Mouse (Mus musculus) intestine, embryonic 15.5 days (tissue): ENCODE measurements around the gene Clstn2. TPM values are rescaled to one million over a fixed set of nuclear protein-coding genes. Genes with fewer than 3 reads are reported as not detected.

Source experiments
- ATAC-seq: fragments of 200-750 bp; cut with Nextera tagmentation; 2 replicates; pipeline ENCODE4 v1.8.0; 2017; ENCODE audit warnings: moderate TSS enrichment, moderate library complexity
- H3K27ac ChIP-seq: fragments of 300-500 bp; sonication (generic); 2 replicates; pipeline ENCODE4 v1.5.1; 2015; ENCODE audit warnings: mild to moderate bottlenecking, inconsistent platforms
- H3K27me3 ChIP-seq: fragments of 300-500 bp; sonication (generic); replicated peaks from 2 replicates; pipeline ENCODE4 v1.6.1; 2015; ENCODE audit warnings: inconsistent platforms
- H3K36me3 ChIP-seq: fragments of 300-500 bp; sonication (generic); 2 replicates; pipeline ENCODE4 v1.6.1; 2015; ENCODE audit warnings: inconsistent platforms
- H3K4me1 ChIP-seq: fragments of 300-500 bp; sonication (generic); replicated peaks from 2 replicates; pipeline ENCODE4 v1.6.1; 2015; ENCODE audit warnings: inconsistent platforms
- H3K4me2 ChIP-seq: fragments of 300-500 bp; sonication (generic); replicated peaks from 2 replicates; pipeline ENCODE4 v1.6.1; 2015; ENCODE audit warnings: mild to moderate bottlenecking, inconsistent platforms
- H3K4me3 ChIP-seq: fragments of 300-500 bp; sonication (generic); replicated peaks from 2 replicates; pipeline ENCODE4 v1.5.1; 2015; ENCODE audit warnings: inconsistent platforms
- H3K9ac ChIP-seq: fragments of 300-500 bp; sonication (generic); 2 replicates; pipeline ENCODE4 v1.6.1; 2015; ENCODE audit warnings: inconsistent platforms
- H3K9me3 ChIP-seq: fragments of 300-500 bp; sonication (generic); 2 replicates; pipeline ENCODE4 v1.6.1; 2016; ENCODE audit warnings: inconsistent platforms
- WGBS: fragments of 180-500 bp; shearing (Covaris S2); methylation state at CpG from one replicate; pipeline ENCODE4 v1.1.7; 2015; 5-methylcytosine and 5-hydroxymethylcytosine counted together
- polyA plus RNA-seq: library from polyadenylated mRNA; unstranded; fragments of >200 nt; fragmentation: Nextera tagmentation; extraction: Ambion mirVana; gene quantifications from 2 replicates; pipeline ENCODE4 v1.2.1, GENCODE M21; 2015

Gene Clstn2
- polyA plus RNA-seq, 1 experiment from 2014 or later = 0.74 TPM

GRCm38 (mm10) chr9:97696655-97697235 is 336.2 kb downstream of the Clstn2 start:
- Histone ChIP-seq H3K4me1 (no peaks in the 10 kb centered on the region), H3K27ac (no peak overlapping the region), H3K4me3 (no peak overlapping the region), H3K27me3 (no peaks in the 10 kb centered on the region), H3K9ac (no peak overlapping the region), H3K4me2 (no peak overlapping the region), H3K36me3 (no peaks in the 10 kb centered on the region), H3K9me3 (no peaks in the 10 kb centered on the region)
- no peak for ATAC-seq
- 79% methylated on average over 5 of the region's 5 CpGs for WGBS

GRCm38 (mm10) chr9:97695278-97695677 is 337.7 kb downstream of the Clstn2 start:
- no peak overlapping the region for H3K9ac ChIP-seq
- H3K4me3 ChIP-seq = no peak overlapping the region
- no peaks in the 10 kb centered on the region for H3K27me3 ChIP-seq
- WGBS = 58% methylated on average over 1 of the region's 1 CpGs
- no peak for ATAC-seq
- H3K36me3 ChIP-seq = no peaks in the 10 kb centered on the region
- no peaks in the 10 kb centered on the region for H3K4me1 ChIP-seq
- no peak overlapping the region for H3K27ac ChIP-seq
- no peaks in the 10 kb centered on the region for H3K9me3 ChIP-seq
- H3K4me2 ChIP-seq = no peak overlapping the region

- no peaks in the 10 kb centered on the region for H3K36me3 ChIP-seq
- no peaks in the 10 kb centered on the region for H3K27me3 ChIP-seq
- H3K9me3 ChIP-seq = no peaks in the 10 kb centered on the region
- no peak overlapping the region for H3K4me2 ChIP-seq
- WGBS = 79% methylated on average over 4 of the region's 4 CpGs
- no peak overlapping the region for H3K4me3 ChIP-seq
- no peak overlapping the region for H3K27ac ChIP-seq
- H3K4me1 ChIP-seq = no peaks in the 10 kb centered on the region
- no peak overlapping the region for H3K9ac ChIP-seq
- no peak for ATAC-seq
These were observed 346.1 kb downstream of the Clstn2 start for GRCm38 (mm10) chr9:97686826-97687425.

GRCm38 (mm10) chr9:97685664-97686063 is 347.3 kb downstream of the Clstn2 start:
- ATAC-seq = no peak
- Histone ChIP-seq H3K4me2 (no peak overlapping the region), H3K9me3 (no peaks in the 10 kb centered on the region), H3K36me3 (no peaks in the 10 kb centered on the region), H3K4me1 (no peaks in the 10 kb centered on the region), H3K9ac (no peak overlapping the region), H3K27me3 (no peaks in the 10 kb centered on the region), H3K27ac (no peak overlapping the region), H3K4me3 (no peak overlapping the region)
- WGBS = 73% methylated on average over 4 of the region's 4 CpGs

DNA sequence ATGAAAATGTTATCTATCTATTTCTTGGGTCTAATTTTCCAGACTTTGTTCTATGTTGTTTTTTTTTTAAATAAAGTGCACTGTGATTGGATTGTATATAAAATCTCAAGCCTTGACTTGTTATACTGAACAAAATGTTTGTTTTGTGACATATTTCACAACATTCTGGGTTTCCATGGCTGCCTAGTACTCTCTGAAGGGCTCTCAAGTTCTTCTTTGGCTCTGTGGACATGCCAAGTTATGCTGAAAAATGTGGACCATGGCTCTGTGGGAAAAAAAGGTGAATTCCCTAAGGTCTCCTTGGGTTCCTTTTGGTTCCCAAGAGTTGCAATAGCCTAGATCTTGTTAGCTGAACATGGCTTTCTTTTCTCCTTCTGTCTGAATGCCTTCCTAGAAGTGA is 353.1 kb downstream of the Clstn2 start:
- H3K9me3 ChIP-seq = no peaks in the 10 kb centered on the region
- no peak for ATAC-seq

GRCm38 (mm10) chr9:97679106-97679505 is 353.9 kb downstream of the Clstn2 start:
- H3K9ac ChIP-seq = no peak overlapping the region
- no peaks in the 10 kb centered on the region for H3K4me1 ChIP-seq
- H3K27ac ChIP-seq = no peak overlapping the region
- ATAC-seq = no peak
- H3K4me3 ChIP-seq = no peak overlapping the region
- no peaks in the 10 kb centered on the region for H3K27me3 ChIP-seq
- no peak overlapping the region for H3K4me2 ChIP-seq
- WGBS = 81% methylated on average over 4 of the region's 4 CpGs
- no peaks in the 10 kb centered on the region for H3K9me3 ChIP-seq
- H3K36me3 ChIP-seq = no peaks in the 10 kb centered on the region

More for the DNA sequence above, 353.1 kb downstream of the Clstn2 start:
- Histone ChIP-seq H3K9ac (no peak overlapping the region), H3K4me1 (no peaks in the 10 kb centered on the region), H3K4me2 (no peak overlapping the region), H3K4me3 (no peak overlapping the region), H3K36me3 (no peaks in the 10 kb centered on the region), H3K27me3 (no peaks in the 10 kb centered on the region), H3K27ac (no peak overlapping the region)

- Histone ChIP-seq H3K4me1 (no peaks in the 10 kb centered on the region), H3K9me3 (no peaks in the 10 kb centered on the region), H3K27ac (no peak overlapping the region), H3K36me3 (no peaks in the 10 kb centered on the region), H3K27me3 (no peaks in the 10 kb centered on the region), H3K4me2 (no peak overlapping the region), H3K9ac (no peak overlapping the region), H3K4me3 (no peak overlapping the region)
- no peak for ATAC-seq
- 60% methylated on average over 3 of the region's 3 CpGs for WGBS
These were observed 355.9 kb downstream of the Clstn2 start for GRCm38 (mm10) chr9:97677075-97677474.

GRCm38 (mm10) chr9:97672681-97673080 is 360.3 kb downstream of the Clstn2 start:
- H3K4me1 ChIP-seq = no peaks in the 10 kb centered on the region
- no peak overlapping the region for H3K4me3 ChIP-seq
- H3K27ac ChIP-seq = no peak overlapping the region
- H3K36me3 ChIP-seq = no peaks in the 10 kb centered on the region
- H3K4me2 ChIP-seq = no peak overlapping the region
- H3K9ac ChIP-seq = no peak overlapping the region
- H3K9me3 ChIP-seq = no peaks in the 10 kb centered on the region
- 73% methylated on average over 5 of the region's 5 CpGs for WGBS
- ATAC-seq = no peak
- H3K27me3 ChIP-seq = no peaks in the 10 kb centered on the region

DNA sequence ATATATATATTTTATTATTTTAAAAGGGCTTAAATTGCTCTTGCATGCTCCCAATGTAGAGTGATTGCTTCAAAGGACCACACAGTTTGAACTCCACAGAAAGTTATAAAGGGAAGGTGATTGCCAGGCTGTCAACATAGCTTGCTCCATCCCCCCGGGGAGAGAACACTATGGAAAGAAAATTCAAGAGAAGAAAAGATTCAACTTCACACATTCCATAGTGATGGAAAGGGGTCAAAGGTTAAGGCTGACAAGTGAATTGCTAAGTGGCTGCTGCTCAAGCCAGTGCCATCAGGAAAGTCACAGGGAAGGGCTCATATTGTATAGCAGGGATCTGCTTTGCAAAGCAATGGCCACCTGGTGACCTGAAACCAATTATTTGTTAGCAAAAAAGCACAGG is 360.8 kb downstream of the Clstn2 start:
- WGBS = 39% methylated on average over 1 of the region's 1 CpGs
- ATAC-seq = no peak
- H3K9me3 ChIP-seq = no peaks in the 10 kb centered on the region
- H3K4me3 ChIP-seq = no peak overlapping the region
- H3K4me2 ChIP-seq = no peak overlapping the region
- H3K4me1 ChIP-seq = no peaks in the 10 kb centered on the region
- no peak overlapping the region for H3K27ac ChIP-seq
- H3K9ac ChIP-seq = no peak overlapping the region
- no peaks in the 10 kb centered on the region for H3K36me3 ChIP-seq
- H3K27me3 ChIP-seq = no peaks in the 10 kb centered on the region

- Histone ChIP-seq H3K4me1 (no peaks in the 10 kb centered on the region), H3K36me3 (no peaks in the 10 kb centered on the region), H3K9ac (no peak overlapping the region), H3K27me3 (no peaks in the 10 kb centered on the region), H3K9me3 (no peaks in the 10 kb centered on the region), H3K4me2 (no peak overlapping the region), H3K4me3 (no peak overlapping the region), H3K27ac (no peak overlapping the region)
- 85% methylated on average over 8 of the region's 8 CpGs for WGBS
- no peak for ATAC-seq
These were observed 362.3 kb downstream of the Clstn2 start for GRCm38 (mm10) chr9:97670666-97671065.

- Histone ChIP-seq H3K4me1 (no peaks in the 10 kb centered on the region), H3K4me2 (no peak overlapping the region), H3K27ac (no peak overlapping the region), H3K9ac (no peak overlapping the region), H3K4me3 (no peak overlapping the region), H3K9me3 (no peaks in the 10 kb centered on the region), H3K36me3 (no peaks in the 10 kb centered on the region), H3K27me3 (no peaks in the 10 kb centered on the region)
- WGBS = 84% methylated on average over 4 of the region's 4 CpGs
- ATAC-seq = no peak
These were observed 372.0 kb downstream of the Clstn2 start for GRCm38 (mm10) chr9:97660989-97661388.

- no peak overlapping the region for H3K4me2 ChIP-seq
- H3K9ac ChIP-seq = no peak overlapping the region
- no peaks in the 10 kb centered on the region for H3K27me3 ChIP-seq
- ATAC-seq = no peak
- H3K36me3 ChIP-seq = no peaks in the 10 kb centered on the region
- H3K27ac ChIP-seq = no peak overlapping the region
- H3K4me3 ChIP-seq = no peak overlapping the region
- H3K4me1 ChIP-seq = no peaks in the 10 kb centered on the region
- 78% methylated on average over 3 of the region's 3 CpGs for WGBS
- no peaks in the 10 kb centered on the region for H3K9me3 ChIP-seq
These were observed 374.2 kb downstream of the Clstn2 start for GRCm38 (mm10) chr9:97658736-97659135.

GRCm38 (mm10) chr9:97648409-97648808 is 384.6 kb downstream of the Clstn2 start:
- Histone ChIP-seq H3K4me1 (no peaks in the 10 kb centered on the region), H3K9me3 (no peaks in the 10 kb centered on the region)
- 89% methylated on average over 3 of the region's 3 CpGs for WGBS

More at GRCm38 (mm10) chr9:97648409-97648808, 384.6 kb downstream of the Clstn2 start:
- no peak overlapping the region for H3K9ac ChIP-seq
- no peak overlapping the region for H3K4me3 ChIP-seq
- H3K36me3 ChIP-seq = no peaks in the 10 kb centered on the region
- no peak overlapping the region for H3K4me2 ChIP-seq
- ATAC-seq = no peak
- no peaks in the 10 kb centered on the region for H3K27me3 ChIP-seq
- no peak overlapping the region for H3K27ac ChIP-seq
